Mouse (Mus musculus) cerebellum, adult 18-20 months (tissue): ENCODE data around the gene Pawr.

Source experiments
- DNase-seq, 2 experiments: peaks; one replicate each; pipeline ENCODE4 v3.0.0; 2021

Pawr gene

DNA sequence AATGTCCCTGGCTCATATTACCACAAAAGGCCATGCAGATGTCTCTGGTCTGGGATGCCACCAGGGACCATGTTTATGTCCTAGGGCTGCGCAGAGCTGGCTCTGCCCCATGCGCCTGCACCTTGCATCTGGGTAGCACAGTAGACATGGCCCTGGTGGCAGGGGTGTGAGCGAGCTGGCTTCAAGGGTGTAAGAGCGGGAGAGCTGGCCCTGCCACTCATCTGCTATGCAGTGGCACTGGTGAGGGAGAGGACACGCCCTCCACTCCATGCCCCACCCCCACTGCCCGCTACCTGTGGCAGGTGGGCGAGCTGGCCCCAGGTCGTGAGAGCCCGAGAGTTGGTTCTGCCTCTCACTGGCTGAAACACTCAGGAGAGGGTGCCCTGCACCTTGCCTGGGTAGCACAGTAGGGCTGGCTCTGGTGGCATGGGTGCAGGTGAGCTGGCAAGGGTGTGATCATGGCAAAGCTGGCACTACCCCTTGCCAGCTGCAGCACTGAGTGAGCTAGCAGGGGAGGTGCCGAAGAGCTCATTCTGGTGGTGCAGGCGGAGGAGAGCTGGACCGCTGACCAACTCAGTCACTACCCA, 24.8 kb downstream of the Pawr start:
- DNase-seq = no peak

DNA sequence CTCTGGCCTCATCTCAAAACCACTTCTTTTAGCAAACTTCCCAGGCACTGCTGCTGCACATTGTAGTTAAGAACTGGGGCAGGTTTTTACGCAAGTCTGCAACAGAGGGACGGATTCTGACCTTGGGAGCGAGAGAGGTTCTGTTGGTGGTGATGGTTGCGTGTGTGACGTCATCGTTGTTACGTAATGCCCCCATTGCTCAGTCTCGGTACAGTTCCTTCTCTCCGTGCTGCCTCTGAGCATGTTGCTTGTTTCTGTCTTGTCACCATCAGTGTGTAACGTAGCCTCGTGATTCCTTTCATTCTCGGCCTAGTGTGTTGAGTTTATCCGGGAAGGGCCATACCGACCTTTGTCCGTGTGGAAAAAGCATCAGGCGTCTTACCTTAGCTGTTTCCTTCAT, 28.1 kb downstream of the Pawr start:
- no peak for DNase-seq

DNA sequence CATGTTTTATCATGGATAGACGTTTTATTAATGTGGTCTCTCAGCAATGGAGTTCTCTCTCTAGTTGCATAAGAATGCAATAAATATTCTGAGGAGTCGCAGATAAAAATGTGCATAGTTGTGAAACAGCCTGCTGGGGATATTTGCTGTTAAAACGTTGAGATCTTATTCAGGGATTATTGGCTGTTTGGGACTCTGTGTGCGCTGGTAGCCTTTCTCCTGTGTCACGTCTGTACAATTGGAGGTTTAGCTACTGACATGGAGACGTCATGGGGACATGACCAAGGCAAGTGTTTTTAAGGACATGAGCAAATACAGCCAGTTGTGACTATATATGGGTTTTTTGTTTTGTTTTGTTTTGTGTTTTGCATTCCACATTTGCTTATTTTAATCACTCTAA, 28.9 kb downstream of the Pawr start:
- DNase-seq = no peak

DNA sequence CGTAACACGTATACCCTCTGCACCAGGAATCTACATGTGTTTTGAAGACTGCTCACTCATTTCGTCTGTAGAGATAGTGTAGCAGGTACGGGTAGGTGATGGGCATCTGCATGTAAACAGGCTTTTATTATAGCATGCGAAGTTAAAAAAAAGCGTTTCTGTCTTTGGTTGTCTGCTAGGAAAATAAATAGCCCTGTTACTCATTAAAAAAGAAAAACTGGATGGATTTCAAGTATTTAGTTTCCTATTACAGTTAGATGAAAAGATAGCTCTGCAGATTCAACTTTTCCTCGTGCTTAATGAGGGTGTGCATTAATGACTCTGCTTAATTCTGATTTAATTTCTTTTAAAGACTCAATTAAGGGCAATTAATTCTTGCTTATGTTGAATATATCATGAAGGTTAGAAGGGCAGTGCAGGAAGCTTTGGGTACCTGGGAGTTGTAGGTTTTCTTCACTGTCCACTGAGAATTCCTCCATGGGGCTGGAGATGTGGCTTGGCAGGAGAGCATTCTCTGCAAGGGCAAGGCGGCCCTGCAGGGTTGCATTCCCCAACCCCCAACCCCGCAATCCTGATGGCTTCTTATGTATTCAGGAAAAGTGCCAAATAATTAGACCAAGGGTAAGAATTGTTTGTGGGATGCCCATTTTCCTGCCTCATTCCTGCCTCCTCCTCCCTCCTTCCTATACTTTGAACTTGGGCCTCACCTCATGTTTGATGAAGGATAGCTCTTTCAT, 29.7 kb downstream of the Pawr start:
- DNase-seq = no peak

DNA sequence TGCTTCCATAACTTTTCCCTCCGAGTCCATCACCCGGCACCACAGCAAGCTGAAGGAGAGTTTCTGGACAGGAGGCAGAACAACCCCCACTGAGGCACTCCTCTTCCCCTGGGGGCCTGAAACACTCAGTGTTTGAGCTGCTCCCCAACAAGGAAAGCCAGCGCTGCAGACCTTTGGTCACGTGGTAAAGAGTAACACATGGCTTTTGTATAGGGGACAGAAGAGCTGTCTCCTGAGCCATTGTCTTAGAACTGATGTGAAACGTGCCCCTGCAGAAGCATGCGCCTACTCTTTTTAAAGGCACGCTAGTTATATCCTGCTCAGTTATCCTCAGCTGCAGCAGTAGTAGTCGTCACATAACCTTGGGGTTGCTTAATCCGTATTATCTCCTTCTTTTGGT, 32.0 kb downstream of the Pawr start:
- DNase-seq = no peak

DNA sequence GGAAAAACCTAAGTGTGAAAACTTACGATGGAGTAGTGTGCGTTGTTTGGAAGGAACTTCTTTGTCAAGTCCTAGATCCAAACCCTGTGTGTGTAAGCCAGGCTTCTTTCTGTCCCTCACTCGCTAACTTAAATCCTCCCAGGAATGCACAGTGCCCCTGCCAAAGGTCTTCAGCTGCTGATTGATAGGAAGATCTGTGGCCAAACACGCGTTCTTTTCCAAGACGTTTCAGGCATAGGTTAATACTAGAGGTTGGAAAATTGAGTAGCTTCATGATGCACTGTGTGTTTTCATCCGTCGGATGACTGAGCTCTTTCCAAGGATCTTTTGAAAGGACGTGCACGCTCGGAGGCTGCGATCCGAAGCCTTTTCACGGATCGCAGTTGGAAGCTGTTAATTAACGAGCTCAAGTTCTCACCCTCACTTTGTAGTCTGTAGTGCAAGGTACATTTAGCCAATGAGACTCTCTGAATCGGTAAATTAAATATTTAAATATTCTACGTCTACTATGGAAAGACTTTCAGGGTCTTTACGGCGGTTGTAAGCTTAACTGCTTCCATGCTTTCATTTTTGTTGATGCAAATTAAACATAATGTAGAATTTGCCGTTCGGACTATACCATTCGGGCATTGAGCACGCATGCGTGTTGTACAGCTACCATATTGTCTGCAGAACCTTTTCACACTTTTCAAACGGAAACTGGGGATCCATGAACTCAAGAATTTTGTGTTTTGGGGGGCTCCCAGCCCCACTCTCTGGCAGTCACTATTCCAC, 33.2 kb downstream of the Pawr start:
- no peak for DNase-seq

DNA sequence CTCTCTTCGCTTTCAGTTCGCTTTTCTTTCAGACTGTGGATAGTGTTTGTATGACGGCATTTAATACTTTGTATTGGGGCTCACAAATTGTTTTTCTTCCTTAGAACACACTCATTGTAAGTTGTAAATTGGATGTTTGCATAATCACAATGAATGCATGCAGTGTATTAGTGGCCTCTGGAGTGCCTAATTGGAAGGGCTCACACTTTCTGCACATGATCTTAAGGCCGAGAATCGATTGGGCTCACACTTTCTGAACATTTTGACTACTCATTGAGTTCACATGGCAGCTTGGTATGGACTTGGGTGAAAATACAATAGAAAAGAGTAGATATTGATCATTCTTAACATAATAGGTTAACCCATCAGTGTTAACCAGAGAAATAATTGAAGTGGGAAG, 34.3 kb downstream of the Pawr start:
- DNase-seq = no peak

DNA sequence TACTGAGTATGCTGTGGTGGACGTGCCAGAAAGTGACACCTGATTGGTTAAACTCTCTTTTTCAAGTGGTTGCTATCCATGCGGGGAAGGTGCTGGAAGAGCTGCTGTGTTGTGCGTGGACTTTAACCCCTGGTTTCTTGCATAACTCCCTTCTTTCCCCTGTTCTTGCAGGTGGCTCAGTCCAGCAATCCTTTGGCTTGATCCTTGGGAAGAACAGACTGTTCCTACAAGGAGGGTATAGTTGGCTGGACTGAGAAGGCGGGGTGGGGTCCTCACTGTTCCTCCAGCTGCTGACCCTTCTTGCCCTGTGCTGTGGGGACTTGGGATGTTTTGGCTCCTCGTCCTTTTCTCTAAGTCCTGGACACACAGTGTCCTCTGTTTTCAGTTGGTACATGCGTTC, 36.4 kb downstream of the Pawr start:
- DNase-seq = no peak

DNA sequence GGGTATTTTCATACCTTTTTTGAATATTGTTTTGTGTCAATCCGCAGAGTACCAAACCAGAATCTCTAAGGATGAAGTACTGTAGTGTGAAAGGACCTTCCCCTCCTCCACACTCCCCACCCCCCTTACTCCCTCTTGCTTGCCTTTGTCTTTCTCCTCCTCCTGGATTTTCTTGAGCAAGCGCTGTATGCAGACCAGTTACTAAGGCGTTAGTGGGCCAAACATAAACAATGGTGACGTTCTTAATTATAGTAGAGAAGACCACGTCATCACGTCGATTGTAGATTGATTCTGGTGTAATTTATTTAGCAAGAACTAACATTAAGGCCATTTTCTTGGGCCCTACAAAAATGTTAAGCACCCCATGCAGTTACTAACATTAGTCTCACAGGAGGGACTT, 40.3 kb downstream of the Pawr start:
- DNase-seq = no peak

DNA sequence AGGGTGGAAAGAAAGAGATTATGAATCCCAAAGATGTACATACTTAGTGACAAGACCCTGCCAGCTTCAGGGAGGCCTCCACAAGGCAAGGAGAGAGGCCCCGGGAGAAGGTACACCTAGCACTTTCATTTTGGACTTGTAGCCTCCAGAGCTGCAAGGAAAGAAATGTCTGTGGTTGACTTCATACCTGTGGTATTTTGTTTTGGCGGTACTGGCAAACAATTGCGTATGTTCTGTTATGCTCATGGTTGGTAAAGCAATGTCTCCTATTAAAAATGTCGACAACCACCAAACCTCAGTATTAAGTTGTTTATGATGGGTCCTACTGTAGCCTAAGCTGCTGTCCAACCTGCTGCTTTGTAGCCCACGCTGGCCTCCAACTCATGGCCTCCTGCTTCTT, 40.9 kb downstream of the Pawr start:
- no peak for DNase-seq

DNA sequence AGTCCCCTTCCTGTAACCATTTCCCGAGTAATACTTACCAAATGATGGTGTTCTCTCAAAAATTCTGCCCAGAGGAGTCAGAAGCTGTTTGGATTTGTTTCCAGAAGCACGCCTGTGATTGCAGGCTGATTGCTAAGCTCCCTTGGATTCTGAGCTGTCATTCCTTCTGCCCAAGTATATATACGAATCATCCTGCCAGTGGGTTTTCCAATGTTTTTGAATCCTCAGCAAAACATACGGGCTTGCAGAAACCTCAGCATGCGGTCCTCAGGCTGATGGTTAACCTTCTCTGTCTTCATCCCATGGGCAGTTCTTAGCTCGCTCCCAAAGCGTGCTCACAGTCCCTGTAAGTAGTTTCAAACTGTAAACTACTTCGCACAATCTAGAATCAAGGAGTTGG, 43.9 kb downstream of the Pawr start:
- no peak for DNase-seq

DNA sequence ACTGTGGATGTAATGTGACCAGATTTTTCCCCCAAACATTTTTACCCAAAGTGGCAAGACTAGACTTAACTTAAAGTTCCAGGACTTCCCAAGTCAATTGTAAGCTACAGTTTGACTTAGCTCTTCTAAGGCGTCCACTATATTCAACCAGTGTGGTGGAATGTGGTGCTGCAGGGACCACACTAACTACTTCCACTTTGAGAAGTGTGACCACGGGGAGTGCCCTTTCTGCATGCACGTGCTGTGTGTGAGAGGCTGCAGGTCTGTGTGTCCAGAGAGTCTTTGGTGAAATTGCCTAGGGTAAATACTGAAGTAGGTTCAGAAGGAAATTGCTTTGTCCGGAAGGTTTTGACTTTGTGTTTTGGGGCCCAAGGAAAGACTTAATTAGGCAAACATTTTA, 44.4 kb downstream of the Pawr start:
- DNase-seq = no peak

DNA sequence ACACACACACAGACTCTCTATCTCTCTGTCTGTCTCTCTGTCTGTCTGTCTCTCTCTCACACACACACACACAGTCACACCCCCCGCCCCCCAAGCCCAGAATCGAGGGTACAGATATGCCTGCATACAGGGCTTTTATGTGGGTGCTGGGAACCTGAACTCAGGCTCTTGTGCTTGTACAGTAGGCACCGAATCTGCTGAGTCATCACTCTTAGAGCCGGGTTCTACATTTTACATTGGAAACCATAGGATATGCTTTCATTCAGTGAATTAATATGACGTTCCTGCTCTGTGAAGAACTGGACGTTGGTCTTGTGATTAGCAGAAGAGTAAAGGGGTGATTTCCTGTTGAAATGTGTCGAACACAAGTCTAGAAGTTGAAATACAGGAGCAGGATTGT, 45.4 kb downstream of the Pawr start:
- DNase-seq = no peak

DNA sequence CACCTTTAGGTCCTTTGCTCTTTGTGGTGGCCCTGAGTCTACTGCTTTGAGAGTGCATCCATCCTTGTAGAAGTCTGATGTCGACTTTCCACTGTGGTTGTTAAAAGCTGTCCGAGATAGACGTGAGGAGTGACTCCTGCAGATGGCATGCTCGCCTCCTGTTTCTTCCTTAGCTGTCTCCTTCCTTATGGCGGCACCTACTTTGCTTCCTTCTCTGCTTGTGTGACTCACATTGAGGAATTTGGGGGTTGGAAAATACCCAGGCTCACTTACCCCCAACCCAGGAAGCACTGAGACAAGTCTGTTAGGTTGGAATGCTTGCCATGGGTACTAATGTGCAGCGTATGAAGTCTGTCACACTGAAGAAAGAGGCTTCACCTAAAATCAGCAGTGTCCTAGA, 46.1 kb downstream of the Pawr start:
- DNase-seq = no peak

DNA sequence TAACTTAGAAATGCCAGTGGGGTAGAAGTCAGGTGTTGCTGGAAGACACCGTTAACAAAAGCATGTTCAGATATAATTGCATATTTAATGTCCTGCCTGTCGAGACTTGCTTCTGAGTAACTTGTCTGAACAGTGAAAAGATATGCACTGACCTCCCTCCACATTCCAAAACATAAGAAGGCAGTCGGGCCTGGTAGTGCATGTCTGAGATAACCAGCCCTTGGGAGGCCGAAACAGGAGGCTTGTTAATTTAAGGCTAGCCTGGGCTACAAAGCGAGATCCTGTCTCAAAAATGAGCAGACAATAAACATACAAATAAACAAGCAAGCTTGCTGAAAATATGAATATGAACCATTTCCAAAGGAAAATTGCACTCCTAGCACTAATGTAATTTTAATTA, 46.6 kb downstream of the Pawr start:
- DNase-seq = no peak

DNA sequence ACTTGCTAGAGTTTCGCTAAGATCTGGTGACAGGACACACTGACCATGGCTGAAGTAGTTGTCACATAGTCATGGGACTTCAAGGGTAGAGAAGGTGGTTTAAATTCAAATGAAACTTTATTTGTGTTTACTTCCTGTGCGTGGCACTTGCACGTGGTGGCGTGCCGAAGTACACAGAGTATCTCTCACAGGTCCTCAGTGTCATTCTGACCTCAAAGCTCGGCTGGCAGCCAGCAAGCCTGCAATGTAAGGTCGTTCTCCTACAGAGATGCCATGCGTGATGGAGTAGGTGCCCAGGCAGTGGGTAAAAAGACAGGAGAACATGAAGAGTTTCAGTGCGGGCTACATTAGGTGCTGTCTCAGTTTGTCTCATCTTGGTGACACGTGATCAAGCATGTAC, 48.8 kb downstream of the Pawr start:
- no peak for DNase-seq

DNA sequence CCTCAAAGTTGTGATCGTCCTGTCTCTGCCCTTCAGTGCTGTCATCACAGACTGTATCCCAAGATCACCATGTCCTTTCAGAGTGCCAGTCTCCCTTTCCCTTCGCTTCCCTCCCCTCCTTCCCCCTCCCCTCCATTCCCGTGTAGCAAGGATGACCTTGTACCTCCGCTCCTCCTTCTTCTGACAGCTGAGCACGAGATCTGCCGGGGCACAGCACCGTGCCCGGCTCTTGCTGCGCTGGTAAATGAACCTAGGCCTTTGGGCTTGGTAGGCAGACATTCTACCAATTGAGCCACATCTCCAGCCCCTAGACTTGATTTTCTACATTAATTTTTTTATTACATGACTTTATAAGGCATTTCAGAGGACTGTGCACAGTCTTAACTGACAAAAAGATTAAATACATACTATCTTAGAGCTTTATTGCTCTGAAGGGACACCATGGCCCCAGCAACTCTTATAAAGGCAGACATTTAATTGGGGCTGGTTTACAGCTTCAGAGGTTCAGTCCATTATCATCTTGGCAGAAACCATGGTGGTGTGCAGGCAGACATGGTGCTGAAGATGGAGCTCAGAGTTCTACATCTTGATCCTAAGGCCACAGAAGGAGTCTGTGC, 52.3 kb downstream of the Pawr start:
- no peak for DNase-seq

DNA sequence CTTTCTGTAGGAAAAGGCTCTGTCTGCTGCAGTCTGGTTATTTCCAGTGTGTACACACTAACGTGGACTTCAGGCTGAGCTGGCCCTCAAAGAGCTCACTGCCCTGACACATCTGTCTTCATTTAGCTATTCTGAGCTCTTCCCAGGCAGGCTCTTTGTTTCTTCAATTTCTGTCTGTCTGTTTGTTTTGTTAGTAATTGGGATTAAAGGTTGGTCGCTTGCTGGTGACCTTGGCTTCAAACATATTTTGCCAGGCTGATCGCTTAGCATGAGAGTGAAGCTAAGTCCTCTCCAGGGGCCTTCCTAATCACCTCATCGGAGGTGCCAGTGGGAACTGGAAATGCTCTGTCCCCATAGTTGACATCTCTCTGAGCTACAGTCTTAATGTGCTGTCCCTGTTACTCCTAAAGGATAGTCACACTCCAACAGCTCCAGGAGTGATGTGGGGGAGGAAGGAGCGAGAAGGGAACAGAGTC, 53.6 kb downstream of the Pawr start:
- DNase-seq = no peak

DNA sequence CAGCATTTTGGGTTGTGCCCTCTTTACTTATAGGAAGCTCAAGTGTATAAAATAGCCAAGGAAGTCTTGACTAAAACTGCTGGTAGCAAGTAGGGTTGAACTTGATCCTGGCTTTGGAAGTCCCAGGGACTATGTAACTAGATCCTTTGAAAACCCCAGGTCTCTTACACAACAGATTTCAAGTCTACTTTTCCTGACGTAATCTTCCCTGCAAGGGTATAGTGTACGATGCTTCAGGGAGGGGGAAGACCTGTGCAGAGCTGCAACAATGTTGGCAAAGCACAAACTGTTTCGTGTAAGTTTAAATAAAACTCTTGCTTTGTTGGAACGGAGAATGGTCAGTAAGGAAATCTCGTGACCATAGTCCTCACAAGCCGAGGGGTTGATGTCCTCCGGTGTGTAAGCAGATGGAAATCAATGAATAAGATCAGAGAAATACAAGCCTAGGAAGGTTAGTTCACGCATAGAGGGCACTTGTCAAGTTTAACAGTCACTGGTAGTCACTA, 56.5 kb downstream of the Pawr start:
- no peak for DNase-seq

DNA sequence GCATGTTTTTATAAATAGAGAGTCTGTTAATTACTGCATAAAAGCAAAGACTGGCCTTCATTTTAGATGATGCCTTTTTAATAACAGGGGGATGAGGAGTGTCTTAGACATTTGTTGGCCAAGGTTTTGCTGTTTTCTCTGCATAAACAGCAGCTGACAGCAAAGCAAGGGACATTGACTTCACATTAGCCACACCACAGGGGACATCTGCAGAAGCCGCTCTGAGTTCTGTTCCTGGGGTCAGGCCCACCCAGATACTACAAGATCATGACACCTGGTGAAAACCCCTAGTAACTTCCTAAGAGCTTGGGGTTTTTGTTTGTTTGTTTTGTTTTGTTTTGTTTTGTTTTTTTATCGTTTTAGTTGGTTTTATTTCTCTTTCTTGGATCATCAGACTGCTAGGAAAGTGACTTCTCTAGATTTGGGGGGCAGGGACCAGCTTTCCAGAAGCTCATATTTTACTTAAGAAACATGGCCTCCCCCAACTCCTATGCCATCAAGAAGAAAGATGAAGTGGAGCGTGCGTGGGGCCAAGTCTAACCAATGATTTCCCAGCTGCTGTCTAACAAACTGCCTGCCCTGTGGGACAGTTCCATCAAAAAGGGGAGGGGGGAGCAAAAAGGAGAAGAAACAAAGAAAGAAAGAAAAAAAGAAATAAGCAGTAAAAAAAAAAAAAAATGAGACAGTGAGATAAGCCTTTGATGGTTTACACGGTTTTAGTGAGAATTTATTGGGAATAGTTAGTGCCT, 57.4 kb downstream of the Pawr start:
- DNase-seq = no peak

DNA sequence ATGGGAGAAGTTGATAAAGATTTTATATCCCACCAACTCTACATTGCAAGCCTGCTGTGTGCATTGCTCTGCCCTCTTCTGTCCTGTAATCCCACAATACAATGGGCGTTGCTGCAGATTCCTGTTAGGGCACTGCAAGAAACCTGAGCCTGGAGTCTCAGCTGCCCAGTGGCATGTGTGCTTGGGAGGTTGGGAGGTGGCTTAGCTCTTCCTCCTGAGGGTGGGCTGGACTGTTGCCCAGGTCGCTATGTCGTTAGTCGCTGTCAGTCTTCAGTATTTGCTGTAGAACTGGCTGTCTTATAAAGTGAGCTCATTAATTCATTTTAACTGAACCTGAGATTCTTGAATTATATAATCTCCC, 58.0 kb downstream of the Pawr start:
- no peak for DNase-seq

DNA sequence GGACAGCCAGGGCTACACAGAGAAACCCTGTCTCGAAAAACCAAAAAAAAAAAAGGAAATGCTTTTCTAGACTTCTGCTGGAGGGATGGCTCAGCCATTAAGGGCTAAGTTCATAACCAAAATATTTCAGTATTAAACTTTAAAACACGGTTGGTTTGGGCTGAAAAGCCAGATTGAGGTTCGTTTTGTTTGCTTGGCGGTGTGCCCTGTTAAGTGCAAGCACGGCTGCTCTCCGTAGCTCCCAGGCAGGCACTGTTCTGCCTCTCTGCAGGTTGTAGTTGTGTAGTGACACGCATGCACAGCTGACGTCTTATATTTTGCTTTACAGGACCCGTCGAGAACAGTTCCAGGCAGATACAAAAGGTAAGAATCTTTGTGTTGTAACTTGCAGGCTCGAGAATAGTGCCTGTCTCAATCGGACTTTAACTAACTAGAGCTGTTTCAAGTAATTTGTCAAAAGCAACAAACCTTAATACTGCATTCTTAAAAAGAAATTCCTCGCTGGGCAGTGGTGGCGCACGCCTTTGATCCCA, 59.5 kb downstream of the Pawr start:
- DNase-seq = no peak

DNA sequence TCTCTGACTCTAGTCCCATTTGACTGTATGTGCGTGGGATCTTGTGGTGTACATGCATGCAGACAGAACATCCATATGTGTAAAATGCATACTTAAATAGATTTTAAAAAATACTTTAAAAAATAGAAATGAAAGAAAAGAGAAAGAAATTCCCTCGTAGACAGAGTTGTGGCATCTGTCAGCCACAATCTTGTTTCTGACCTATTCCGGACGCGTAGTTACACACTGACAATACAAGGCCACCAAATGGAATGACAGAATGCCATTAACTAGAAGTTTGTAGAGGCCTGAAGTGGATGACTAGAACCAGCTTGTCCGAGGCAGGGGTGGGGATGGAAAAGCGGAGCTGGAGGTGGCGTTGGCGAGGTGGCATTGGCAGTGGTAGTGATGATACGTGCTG, 60.2 kb downstream of the Pawr start:
- no peak for DNase-seq
